Mouse (Mus musculus) natural killer cell, adult 2 months (primary cell): ENCODE results near the gene Gpat3.

Source experiments
- DNase-seq, 2 experiments: peaks; one replicate each; pipeline ENCODE4 v3.0.0; 2022; ENCODE audit warnings: low spot score in 2 of 2

Gene Gpat3

DNA sequence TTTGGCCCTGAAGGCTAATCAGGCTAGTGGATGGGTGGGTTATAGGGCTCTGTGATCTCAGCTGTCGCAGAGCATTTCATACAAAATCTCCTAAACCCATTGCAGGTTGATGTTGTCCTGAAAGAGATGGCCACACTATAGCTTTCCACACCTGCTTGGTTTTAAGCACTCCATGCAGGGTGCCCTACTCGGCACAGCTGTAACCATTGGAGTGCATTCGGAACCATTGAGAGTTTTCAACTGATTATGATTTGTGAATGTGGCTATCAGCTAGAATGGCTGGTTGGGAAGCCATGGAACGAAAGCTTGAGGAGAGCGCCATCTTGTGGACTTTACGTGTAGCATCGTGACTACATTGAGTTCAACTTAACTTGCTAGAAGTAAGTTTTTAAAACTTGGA lies 69.5 kb downstream of the Gpat3 start:
- DNase-seq: peak; percentile 51 to 60

DNA sequence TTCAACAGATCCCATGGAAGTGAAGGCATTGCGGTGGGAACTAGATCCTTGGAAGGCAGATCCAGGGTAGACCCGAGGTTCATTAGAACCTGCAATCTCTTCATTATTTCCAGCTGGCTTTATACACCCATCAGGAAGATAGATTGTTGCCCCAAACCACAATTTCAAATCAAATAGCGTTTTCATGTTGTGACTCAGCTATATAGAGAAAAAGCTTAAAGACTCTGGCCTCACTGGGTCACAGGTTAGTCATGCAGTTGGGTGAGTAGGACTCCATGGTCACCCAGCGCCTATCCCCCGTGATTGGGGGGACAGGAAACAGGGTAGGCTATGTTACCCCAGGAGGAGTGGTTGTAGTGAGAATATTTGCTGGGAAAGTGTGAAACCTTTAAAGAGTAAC lies 69.9 kb downstream of the Gpat3 start:
- DNase-seq: peak in 1 of 2 experiments; percentile 4

DNA sequence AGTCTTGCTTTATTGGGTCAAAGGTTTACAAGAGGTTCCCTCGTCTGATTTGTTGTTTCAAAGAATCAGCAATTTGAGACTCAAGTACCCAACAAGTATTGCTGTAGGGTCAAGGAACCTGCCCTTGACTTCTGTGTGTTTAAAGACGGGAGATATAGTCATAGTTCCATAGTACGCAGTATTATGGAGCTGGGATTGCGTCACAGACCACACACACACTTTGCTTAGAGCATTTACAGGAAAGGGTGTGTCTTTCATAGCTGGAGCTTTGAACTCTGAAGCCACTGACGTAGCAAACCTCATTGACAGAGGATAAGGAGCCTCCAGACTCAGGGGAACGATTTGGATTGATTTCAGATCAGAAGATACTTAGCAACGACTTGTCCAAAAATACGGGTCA lies 70.9 kb downstream of the Gpat3 start:
- DNase-seq: peak in 1 of 2 experiments; percentile 20

DNA sequence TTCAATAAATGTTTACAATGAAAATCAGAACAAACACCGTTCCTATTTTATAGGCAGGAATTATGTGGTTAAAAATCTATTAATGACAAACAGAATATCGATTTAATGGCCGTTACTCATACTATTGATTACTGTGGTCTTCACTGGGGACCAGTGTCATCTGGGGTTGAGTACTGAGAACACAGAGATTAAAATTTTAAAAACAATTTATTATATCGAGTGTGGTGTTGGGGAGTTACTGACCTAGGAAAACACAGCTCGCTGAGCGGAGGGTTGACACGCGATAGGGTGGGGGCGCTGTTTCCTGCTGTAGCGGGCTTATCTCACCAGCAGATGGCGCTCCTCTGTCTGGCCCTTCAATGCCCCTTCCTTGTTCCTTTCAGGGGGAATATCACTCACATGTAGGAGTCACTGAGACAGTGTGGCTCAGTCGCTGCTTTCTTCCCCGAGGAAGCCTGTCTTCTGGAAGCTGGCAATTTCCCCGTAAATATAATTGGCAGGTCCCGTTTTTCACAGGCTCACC lies 71.8 kb downstream of the Gpat3 start:
- peak; percentile 50 to 73 for DNase-seq

DNA sequence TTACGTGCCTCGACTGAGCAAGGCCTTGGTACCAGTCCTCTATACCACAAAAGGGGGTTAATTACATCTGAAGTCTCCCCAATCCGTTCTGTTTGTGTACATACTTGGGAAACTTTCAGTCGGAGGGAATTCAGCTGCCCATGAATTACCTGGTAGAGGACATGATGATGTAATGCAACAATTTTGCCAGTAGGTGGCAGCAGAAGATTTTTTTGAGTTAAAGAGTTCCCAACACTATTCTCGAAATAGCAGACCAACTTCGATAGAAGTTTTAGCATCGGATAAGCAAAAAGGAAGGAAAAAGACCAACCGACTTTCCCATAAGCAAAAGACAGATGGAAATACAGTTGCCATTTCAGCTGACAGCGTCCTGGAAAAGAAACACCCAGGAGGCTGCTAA lies 73.6 kb downstream of the Gpat3 start:
- peak; percentile 30 to 54 for DNase-seq

DNA sequence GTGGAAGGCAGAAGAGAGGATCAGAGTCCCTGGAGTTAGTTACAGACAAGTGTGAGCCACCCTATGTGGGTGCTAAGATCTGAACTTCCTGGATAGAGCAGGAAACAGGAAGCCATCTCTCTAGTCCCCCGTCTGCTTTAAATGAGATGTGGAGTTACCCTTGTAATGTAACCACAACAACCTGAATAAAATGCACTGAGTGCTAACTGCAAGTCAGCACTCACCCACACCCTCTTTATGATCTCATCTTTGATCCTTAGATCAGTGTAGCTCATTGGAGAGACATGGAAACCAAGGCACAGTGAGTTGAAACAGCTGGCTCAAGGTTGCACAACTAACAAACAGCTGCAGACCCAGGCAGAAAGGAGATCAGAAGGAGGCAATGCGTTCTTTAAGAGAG lies 84.2 kb downstream of the Gpat3 start:
- DNase-seq: no peak

DNA sequence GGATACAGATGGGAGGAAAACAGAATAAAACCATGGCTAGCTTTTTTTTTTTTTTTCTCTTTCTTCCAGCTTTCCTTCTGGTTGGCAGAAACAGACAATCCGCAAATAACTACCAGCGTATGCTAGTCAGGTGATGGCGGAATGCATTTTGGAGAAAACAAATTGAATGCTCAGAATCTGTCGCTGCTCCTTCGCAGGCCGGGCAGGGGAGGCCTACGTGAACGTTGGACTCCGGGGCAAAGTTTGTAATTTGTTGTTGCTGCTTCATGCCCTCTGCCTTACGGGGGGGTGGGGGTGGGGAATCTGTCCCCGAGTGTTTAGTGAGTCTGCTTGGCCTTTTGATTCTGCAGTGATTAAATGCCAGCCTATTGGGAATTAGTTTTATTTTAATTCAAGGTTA lies 98.2 kb downstream of the Gpat3 start:
- DNase-seq: no peak

DNA sequence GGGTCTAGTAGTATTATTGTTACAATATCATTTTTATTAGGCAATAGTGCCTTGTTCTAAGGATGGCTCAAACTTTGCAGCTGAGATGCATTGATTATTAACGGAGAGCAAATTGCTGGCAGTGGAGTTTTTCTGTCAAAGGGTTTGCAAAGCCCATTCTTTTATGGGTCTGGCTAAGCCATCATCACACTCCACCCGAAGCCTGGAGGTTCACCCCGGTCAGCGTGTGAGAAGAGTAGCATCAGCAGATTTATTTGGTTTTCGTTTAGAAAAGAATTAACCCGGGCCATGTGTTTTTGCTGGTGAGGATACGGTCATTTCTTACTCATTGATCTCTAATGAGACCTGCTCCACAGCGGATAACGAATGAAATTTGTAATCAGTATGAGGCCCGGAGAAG lies 99.8 kb downstream of the Gpat3 start:
- no peak for DNase-seq
